Mouse (Mus musculus) layer of hippocampus, adult 9-10 months (tissue): ENCODE results near the gene Omp.

Experiments
- DNase-seq: peaks from one replicate; pipeline ENCODE4 v3.0.0; 2022; ENCODE audit warnings: low spot score

Omp gene

DNA sequence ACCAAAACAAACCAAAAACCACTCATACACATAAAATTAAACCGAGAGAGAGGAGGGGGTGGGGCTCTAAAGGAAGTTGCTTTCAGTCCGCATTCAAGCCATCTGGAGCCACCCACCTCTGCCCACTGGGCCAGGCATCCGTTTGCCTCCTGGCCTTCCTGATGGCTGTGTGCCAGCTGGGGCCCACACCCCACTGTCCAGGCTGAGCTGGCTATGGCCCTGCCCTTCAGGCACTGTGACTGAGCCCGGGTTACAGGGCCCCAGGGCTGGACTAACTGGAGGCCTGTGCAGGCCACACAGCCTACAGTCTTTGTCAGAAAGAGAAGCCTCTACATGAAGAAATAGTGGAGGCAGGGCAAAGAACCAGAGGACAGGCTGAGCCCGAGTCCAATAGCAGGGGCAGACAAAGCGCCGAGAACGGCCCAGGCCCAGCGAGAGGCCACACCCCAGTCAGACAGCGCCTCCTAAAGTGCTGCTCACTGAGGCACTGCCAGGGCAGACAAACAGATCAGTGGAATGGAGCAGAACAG, 19.8 kb upstream of the Omp start:
- DNase-seq, result no peak

DNA sequence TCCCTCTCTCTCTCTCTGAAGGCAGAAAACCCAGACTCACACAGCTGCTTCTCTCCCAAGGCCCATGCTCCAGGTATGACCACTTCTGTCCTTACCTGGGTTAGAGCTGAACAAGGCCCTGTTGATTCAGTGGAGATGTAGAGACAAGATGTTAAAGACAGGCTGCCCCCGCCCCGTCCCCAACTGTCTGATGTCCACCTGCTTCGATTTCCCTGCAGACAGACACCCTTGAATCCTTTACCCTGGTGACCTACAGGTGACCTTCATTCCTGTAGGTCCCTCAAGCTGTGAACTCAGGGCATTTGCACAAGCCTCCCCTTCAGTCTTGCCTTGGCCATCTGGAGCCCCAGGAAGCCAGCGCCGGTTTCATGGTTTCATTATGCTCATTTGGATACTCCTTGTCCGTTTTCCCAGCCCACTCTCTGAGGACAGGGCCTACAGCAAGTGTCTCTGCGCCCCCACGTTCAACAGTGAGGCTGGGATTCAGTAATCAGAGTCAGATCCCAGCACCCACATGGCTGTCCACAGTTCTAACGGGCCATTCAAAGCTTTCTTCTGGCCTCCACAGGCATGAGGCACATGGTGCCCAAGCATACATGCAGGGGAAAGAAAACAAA, 19.2 kb upstream of the Omp start:
- no peak for DNase-seq

DNA sequence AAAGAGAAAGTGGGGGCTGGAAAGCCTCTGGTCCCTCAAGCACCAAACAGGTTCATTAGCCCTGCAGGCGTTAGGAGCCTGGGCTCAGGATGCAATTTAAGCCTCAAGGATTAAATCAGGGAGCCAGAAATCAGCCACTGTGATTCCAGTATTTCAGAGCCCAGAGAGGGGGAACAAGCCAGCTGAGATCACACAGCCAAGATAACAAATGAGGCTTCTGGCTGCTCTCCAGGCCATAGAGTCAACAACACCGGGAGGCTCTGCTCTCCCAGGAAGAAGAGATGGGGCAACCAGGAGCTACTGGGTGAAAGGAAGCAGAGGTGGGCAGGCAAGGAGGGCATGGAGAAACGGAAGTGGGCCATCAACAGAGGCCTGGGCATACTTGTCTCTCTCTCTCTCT, 18.4 kb upstream of the Omp start:
- DNase-seq, result no peak

DNA sequence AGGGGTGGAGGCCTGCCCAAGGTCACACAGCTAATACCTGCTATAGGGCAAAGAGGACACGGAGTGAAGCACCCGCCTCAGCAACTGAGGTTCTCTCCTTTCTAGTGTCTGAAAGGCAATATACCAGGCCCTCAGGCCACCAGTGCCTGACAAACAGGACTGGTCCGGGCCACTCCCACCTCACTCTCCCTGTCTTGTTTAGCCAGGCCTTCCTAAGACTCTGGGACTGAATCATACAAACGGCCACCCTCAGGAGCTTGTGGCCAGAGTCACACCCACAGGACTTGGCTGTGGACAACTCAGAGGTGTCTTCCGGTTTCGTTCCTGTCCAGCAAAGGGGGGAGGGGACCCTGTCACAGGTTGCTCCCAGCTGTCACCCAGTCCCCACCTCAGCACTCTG, 16.9 kb upstream of the Omp start:
- DNase-seq, result no peak

DNA sequence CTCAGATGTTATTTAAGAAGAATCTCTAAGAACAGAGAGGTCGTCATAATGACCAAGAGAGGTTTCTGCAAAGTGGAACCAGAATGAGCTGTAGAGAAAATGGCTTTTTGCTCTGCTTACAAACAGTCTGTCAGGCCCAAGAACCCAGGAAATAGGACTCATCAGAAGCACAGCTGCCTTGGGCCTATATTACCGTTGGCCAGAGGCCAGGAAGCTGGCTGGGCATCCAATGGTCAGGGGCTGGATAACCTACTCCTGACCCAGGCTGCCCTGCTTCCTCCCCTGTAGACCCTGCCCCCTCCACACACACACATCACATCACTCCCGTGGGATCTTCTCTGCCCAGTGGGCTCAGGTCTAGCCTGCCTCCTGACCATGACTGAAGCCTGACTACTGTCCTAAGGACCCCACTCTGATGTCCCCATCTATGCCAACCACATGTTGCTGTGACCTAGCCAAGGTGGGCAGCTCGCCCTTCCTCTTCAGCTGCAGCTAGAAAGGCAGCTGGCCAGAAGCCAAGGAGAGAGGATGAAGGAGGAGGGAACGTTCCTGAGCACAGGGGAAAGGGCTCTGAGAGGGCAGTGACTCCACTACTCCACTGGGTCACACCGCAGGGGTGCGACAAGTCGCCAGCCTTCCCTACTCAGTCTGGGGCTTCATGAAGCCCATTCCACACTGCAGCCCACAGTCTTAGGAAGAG, 14.9 kb upstream of the Omp start:
- no peak for DNase-seq

DNA sequence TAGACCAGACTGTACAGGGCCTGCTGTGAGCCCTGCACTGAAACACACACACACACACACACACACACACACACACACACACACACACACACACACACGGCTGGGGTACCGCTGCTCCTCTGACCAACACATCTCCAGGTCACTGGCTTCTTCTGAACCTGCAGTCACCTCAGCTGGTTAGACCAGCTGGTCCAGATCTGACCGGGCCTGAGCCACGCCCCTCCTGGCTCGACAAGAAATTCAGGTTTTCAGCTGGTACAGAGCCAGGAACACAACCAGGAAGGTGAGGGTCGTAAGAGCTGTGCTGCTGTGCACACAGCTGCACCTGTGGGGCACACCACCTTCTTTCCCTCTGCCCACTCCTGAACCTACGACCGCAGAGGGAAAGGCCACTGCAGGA, 13.2 kb upstream of the Omp start:
- no peak for DNase-seq

DNA sequence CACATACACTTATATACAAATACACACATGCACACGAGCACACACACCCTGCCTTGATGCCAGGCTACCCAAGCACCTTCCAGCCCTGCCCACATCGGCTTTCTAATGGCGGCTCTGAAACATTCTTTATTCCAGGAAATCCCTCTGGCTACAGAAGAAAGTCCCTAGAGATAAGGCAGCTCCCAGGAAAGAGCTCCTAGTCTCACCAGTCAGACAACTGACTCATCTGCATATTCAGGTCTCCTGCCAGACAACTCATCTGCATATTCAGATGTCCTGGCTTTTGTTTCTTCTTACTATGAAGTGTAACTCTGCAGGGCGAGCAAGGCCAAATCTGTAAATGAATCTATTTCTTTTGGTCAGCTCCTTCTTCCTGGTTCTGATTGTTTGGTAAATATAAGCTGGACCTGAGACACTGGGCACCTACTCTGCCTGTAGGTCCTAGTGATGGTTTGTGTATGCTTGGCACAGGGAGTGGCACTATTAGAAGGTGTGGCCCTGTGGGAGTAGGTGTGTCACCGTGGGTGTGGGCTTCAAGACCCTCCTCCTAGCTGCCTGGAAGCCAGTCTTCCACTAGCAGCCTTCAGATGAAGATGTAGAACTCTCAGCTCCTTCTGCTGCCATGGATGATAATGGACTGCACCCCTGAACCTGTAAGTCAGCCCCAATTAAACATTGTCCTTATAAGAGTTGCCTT, 12.5 kb upstream of the Omp start:
- DNase-seq, result no peak

DNA sequence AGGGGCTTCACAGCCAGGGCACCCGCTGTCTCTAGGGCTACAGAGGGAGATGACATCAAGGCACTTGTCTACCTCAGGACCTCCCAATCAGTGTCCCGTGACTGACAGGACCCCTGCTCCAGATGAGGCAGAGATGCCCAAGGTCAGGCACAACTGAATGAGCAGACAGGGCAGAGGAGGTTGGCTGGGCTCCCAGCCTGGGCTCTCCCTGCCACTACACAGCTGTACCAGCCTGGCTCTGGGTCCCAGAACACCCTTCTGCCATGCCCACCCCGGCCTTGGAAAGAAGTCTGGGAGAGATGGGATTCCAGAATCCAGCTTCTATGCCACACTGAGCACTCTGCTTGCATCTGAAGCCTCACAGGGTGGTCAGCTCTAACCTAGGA, 11.0 kb upstream of the Omp start:
- no peak for DNase-seq

DNA sequence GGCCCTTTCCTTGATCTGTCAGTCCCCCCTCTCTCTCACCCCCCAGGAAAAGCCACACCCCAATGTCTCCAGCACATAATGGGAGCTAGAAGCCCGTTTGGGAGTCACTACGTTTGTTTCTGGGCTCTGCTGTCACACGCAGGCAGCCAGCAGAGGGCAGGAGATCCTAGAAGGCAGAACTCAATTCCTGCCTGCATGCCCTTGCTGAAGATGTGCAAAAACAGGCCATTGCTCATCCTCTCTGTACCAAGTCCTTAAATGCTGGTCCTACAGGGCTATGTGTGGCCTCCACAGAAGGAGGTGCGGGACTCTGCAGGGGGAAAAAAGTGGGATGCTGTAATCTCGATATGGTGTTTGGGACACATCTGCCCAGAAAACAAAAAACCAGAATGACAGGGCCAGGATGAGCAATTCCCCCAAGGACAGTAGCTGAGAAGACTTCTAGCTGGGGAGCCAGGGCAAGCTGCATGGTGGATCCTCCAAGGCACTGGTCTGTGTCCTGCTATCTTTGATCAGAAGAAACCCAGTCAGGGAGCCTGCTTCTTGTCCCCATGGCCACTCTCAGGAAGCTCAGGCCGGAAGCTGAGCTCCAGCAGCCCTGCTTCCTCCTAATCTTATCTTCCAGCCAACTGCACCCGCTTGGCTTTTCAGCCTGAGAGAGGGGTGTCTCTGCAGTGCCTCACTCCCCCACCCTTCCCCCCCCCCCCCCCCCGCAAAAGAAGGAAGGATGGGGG, 10.4 kb upstream of the Omp start:
- DNase-seq, result peak; percentile 61

DNA sequence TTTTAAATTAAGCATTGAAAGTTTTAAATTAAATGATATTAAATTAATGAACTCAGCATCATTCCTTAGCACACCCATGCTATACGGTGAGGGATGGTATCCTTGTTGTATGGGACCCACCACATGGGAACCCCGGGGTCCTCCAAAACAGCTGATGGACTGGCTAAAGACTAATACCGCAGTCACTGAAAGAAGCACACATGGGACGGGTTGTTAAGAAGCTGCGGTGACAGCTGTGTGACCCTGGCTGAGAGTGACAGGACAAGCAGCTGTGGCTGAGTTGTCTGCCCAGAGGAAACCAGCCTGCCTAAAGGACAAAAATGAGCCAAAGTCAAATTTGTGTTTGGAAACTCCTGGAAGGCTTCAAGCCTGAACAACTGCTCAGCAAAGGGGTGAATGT, 8.6 kb upstream of the Omp start:
- no peak for DNase-seq

DNA sequence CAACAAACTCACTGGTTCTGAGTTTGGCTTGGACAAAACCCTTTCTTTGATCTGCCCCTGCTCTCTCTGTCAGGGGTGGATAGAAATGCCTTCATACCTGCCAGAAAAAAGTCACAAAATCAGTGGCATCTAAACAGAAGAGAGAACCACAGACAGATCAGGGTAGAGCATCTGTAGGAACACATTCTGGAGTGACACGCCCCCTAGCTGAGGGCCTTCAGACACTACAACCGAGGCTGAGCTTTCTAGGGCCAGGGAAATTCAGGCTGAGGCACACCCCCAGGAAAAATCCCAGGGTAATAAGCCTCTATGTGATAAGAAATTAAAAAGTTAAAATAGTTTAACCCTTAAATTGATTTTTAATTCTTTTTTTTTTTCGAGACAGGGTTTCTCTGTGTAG, 8.0 kb upstream of the Omp start:
- no peak for DNase-seq

DNA sequence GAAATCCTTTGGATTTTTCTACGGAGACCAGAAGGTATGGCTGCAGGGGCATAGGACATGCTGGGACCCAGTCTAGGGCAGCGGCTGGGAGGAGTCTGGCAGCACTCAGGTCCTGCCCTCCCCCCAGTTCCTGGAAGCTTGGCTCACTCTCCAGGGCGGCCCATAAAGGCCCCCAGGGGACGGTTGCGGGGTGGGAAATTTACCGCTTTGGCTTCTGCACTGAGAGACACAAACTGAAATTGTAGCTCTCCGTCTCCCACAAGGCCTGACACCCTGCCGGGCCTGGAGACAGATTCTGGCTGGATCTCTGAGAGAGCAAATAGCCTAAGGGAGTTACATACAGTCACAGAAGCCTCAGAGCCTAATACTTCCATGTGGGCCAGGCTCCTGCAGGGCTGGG, 7.1 kb upstream of the Omp start:
- no peak for DNase-seq

DNA sequence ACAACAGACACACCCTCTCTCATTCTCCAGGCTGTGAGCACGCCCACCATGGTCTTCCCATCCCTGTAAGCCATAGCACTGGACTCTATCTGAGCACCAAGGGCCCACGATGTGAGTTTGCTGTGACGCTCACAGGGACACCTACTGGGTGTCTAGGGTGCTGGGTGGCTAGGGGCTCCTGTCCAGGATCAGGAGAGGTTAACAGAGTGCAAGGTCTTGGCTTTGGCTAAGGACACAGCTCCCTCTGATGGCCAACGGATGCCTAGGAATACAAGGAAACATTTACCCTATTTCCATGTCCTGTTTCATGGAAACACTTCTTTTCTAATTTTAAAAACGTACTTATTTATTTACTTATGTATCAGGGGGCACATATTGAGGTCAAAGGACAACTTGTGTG, 5.2 kb upstream of the Omp start:
- no peak for DNase-seq

DNA sequence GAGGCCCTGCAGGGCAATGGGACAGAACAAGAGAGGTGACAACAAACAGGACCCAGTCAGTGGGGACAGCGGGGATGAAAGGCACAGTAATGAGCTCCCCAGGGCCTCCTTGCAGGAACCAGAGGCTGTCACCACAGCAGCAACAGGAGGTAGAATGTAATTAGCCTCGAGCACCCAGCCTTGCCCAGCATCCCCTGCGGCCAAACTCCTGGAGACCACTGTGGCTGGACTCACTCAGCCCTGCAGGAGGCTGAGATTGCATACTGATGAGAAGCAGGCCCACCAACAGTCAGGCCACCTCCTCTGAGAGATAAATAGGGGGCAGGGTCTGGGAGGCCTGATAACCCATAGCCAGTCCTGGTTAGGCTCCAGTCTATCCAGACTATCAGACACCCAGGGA, 4.5 kb upstream of the Omp start:
- no peak for DNase-seq

DNA sequence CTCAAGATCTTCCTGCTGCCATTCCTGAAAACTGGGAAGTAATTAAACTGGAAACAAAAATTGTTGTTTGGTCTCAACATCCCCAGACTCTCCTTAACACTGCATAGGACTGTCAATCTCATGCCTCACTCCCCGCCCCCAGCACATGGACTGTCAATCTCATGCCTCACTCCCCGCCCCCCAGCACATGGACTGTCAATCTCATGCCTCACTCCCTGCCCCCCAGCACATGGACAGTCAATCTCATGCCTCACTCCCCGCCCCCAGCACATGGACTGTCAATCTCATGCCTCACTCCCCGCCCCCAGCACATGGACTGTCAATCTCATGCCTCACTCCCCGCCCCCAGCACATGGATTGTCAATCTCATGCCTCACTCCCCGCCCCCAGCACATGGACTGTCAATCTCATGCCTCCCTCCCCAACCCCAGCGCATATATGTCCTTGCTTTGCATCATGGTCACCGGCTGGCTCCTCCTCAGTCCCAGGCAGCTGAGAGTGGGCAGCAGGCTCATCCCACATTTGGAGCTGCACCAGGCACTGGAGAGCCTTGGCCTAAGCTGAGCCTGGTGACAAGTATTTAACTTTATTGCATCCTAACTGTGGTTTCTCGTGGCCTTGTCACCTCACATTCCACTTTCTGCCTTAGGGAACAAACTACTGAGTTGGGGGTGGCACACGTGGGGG, 3.6 kb upstream of the Omp start:
- no peak for DNase-seq

DNA sequence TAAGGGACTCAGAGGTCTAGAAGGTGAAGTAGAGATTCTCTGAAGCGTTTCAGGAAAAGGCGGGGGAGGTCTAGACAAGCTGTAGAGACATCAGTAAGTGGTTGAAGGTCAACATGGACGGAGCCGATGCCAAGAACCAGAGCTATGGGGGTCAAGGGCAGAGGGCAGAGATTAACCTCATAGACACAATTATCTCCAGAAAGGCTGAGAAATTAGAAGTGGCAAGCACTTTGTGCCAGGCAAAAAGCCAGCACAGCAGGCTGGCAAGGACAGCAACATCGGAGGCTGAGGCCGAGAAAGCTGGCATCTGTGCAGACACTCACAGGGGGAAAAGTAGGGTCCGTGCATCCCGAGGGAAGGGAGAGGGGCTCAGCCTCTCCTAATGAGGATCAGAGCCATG, 2.5 kb upstream of the Omp start:
- DNase-seq, result no peak

DNA sequence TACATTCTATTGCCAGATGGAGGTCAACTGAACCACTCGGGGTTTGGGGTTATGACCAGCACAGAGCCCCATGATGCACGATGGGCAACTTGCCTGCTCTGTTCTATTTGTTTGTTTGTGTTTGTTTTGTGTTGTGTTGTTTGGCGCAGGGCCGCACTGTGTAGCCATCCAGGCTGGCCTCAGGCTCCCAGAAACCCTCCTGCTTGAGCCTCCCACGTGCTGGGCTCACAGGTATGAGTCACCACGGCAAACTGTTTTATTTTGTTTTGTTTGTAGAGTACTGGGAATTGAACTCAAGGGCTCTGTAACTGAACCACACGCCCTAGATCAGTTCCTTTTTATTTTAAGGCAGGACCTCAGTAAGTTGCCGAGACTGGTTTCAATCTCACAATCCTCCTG, 1.1 kb upstream of the Omp start:
- no peak for DNase-seq

DNA sequence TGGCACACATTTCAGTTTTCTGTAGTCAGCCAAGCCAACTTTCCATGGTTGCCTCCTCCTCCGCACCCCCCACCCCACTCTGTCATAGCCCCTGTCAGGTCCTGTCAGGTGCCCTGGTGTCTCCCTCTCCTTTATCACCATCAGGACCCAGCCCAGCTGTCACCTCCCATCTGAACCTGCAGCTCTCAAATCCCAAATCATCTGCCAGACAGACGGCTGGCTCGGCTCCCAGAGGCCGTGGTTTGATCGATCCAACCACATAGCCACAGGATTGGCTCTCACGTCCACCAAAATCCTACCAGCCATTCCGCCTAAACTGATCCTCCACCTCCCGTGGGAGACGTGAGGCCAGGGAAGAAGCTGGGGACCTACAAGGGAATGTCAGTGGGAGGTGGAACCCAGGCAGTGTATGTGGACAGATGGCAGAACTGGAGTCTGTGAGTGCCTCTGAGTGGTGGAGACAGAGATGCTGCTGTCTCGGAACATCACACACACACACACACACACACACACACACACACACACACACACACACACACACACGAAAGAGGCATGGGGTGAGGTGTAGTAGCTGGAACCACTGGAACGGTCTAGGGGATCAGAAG, 642 bp upstream of the Omp start:
- DNase-seq, result no peak

DNA sequence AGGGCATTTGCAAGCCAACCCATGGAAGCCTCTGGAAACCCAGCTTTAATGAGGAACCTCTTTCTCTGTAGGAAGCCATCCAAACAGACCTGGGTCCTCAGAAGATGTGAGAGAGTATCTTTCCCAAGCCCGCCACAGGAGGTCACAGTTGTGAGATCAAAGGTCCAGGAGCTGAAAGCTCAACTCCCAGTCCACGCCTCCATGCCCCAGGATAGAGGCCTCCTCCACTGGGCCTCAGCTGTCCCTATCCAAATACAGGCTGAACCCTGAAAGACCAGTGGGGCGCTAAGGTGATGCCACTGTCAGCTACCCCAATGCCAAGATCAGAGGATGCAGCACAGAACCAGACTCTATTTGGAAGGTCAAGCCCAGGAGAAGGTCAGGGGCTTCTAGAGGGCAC, 2.7 kb downstream of the Omp start:
- no peak for DNase-seq

DNA sequence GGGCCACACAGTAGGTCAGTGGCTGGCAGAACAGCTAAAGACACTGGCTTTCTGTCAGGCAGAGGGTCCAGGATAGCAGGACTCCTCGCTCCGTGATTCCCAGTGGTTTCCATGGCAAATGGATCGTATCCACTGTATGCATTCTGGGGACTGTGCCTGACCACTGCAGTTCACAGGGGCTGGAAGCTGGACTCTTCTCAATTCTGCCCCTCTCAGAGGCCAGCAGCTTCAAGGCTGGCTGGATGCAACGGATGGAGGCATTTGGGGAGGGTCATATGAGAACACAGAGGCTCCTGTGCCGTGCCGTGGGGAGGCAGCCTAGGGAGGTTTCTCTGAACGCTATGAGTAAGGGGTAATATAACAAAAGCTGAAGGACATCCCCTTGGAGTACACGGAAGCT, 3.1 kb downstream of the Omp start:
- DNase-seq, result no peak

DNA sequence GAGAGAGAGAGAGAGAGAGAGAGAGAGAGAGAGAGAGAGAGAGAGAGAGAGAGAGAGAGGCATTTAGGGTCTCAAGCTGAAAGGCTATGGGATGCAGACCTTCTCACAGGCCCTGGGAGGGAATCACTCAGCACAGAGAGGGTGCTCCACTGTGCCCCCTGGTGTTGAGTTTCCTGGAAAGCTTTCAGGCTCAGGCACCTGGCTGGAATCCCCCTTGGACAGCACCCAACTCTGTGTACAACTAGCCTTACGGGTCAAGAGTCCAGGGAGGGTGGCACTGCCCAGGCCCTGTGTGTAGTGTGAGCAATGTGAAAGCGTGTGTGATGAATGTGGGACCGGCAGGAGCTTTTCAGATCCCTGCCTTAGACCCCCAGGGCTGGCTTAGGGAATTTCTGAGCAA, 4.1 kb downstream of the Omp start:
- DNase-seq, result no peak

DNA sequence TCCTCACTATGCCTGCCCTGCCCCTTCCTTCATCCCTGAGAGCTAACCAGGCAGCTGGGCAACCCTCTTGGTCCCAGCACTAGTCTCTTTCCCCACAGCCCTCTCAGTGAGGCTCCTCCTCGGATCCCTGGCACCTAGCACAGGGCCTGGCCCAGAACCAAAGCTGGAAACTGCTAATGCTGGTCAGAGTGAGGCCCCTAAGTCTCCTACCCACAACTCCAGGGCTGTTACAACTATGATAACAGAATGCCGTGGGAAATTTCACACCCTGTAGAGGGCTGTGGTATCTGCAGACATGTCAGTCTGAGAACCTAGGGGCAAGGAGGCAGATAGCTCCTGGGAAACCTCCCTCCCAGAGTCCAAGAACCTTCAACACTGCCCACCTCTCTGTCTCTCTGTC, 4.7 kb downstream of the Omp start:
- DNase-seq, result no peak
